Mouse (Mus musculus) urinary bladder, postnatal 25 days (tissue): ENCODE measurements around the gene Psmb2.

Experiments used
- DNase-seq: peaks from one replicate; pipeline ENCODE4 v3.0.0; 2022; ENCODE audit warnings: low spot score

Gene Psmb2

DNA sequence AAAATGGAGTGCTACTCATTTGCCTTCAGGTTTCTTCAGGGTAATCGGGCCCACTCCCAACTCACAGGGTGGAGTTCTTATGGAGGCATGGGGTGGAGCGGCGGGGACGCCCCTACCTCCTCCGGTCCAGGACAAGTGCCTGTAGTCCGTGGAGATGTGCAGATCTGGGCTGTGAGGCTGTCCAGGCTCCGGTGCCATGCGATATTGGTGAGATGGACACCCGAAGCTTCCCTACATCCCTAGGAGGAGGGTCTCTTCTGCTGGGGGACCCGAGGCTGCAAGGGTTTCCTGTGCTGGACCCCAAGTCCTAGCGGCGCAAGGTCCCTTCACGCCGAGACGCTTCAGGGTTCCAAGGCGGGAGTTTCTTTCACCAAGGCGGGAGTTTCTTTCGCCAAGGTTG is 54.7 kb downstream of the Psmb2 start:
- no peak for DNase-seq

GRCm38 (mm10) chr4:126732531-126733380 is 55.3 kb downstream of the Psmb2 start:
- no peak for DNase-seq

DNA sequence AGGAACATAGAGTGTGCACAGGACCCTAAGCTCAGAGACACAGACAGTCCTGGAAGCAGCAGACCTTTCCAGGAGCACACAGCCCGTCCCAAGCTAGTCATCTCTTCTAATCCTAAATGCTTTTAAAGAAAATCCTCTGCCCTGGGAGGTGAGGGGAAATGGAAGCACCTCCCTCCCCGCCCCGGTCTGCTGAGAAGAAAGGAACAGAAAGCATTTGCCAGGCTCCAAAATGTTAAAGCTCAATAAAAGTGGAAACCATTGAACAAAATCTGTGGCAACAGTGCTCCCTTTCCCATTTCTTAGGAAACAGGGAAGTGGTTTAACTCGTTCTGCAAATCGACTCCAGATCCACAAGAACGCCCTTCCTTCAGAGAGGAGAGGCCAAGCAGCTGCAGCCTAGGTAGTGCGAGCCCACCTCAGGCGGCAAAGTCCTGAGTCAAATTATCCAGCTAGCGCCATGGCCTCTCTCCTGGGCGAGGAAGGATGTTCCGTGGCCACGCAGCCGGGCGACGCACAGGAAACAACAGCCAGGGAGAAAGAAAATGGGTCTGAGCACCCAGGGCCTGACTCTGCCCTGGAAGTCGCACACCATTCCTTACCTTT is 56.7 kb downstream of the Psmb2 start:
- DNase-seq, result no peak

GRCm38 (mm10) chr4:126734700-126735381 is 57.4 kb downstream of the Psmb2 start:
- DNase-seq, result no peak

DNA sequence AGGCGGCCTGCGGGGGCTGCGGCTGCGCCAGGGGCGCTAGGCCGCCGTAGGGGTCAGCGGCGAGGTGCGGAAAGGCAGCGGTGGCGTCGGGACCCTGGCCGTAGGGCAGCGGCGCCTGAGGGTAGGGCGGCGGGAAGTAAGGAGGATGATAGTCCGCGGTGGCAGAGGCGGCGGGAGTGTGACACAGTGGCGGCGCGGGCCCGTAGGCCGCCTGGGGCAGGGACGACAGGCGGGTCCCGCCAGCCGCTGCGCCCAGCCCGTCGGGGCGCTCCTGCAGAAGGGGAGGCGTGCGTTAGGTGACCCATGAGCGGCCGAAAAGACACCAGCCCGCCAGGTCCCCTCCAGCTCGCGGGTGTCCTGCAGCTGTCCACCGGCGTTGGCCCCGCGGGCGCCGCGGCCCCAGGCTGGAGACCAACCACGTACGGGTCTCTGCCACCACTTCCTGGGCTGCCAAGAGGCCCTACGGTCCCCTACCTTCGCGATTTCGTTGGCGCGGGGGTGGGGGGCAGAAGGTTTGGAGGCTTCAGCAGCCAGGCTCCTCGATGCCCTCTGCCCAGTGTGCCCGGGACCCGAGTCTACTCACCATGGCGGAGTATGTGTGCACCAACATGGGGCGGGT is 58.1 kb downstream of the Psmb2 start:
- DNase-seq, result no peak

- DNase-seq, result no peak
Observed at GRCm38 (mm10) chr4:126736001-126736414, 58.6 kb downstream of the Psmb2 start, which contains the start of gene Tfap2e. Tfap2e (minus strand) TSS chr4:126736240.

DNA sequence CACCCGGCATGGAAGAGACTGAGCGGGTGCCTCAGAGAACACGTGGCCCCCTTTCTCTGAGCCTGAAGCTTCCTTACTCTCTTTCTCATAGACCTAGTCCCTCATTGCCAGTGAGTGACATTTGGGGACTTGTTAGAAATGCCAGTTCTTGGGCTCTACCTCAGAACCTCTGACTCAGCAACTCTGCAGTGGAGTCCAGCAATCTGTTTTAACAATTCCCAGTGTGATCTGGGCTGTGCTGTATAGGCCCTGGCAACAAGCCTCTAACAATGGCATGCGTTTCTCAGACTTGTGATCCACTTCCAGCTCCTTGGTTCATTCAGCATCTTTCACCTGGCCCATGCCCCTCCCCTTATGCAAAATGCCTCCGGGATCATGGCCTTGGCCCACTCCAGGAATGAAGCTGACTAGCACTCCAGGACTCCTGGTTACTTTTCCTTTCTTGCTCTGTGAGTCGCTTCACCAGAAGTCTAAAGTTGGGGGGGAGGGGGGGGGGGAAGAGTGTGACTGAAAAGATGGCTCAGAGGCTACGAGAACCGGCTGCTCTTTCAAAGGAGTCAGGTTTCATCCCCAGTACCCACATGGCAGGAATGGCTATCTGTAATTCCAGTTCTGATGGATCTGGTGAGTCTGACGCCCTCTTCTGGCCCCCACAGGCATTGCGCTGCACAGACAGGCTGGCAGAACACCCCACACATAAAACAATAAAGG is 62.7 kb downstream of the Psmb2 start:
- DNase-seq, result no peak

GRCm38 (mm10) chr4:126741448-126741847 is 64.0 kb downstream of the Psmb2 start:
- peak; percentile 69 for DNase-seq

GRCm38 (mm10) chr4:126742976-126743375 is 65.5 kb downstream of the Psmb2 start:
- DNase-seq, result no peak

DNA sequence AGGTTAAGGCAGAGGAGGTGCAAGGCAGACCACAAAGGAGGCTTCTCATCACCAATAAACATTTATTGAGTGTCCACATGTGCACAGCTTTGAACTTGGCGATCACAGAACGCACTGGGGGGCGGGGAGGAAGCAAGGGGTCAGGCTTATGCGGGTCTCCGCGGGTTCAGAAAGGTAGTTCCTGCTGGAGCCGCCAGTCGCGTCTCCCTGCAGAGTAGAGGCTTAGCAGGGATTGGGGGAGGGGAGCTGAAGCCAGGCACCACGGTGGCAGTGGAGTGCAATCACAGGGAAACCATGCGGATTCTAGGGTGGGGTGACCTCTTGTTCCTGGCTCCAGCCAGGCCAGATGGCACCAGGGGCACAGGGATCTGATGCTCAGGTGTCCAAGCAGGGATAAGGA is 66.3 kb downstream of the Psmb2 start:
- DNase-seq, result no peak

GRCm38 (mm10) chr4:126744831-126745230 is 67.4 kb downstream of the Psmb2 start:
- DNase-seq, result no peak

DNA sequence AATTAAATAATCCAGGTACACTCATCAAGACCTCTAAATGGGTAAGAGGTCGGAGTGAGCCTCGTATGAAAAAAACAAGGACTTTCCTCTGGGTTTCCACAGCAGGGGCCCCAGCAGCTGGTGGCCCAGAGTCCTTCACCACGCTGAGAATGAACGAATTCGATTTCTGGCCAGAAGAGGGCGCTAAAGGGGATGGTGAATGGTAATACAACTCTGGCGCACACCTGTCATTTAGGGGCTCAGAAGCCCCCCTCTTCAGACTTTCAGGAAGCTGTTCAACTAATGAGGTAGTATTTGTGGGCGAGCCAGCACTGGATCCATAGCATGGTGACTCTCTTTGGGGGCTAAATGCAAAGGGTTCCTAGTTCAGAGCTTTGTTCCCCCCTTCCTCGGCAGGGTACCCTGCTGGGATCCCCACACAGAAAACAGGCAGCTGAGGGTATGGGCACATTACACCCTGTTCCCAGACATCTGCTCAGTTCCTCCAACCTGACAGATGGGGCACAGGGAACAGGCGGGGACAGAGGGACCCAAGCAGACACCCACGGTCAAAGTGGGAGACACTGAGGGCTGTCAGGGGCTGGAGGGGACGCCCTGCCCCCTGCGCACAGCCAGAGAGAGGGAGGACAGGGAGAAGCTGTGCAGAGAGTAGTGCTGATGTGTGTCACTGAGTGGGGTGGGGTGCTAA is 68.2 kb downstream of the Psmb2 start:
- no peak for DNase-seq

- DNase-seq, result no peak
Observed at GRCm38 (mm10) chr4:126746194-126746840, 68.9 kb downstream of the Psmb2 start.

DNA sequence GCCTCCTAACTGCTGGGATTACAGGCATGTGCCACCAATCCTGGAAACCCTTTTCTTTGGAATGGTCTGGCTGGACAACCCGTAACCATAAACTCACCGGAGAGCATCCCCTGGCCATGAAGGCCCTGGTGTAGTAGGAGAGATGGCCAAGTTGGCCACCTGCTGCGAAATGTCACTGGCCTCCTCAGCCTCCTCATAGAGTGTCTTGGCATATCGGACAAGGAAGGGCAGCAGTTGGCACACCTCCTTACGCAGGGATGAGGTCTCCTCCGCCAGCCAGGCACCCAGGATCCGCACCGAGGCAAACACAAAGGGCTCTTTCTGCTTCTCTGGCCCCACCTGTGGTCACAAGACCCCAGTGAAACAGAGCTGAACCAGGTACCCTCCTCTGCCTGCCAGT is 71.0 kb downstream of the Psmb2 start:
- DNase-seq, result no peak

GRCm38 (mm10) chr4:126749553-126749952 is 72.1 kb downstream of the Psmb2 start:
- no peak for DNase-seq

- no peak for DNase-seq
Observed at GRCm38 (mm10) chr4:126750046-126750683, 72.7 kb downstream of the Psmb2 start.

GRCm38 (mm10) chr4:126750863-126751555 is 73.6 kb downstream of the Psmb2 start:
- DNase-seq, result no peak

- DNase-seq, result no peak
Observed at GRCm38 (mm10) chr4:126751556-126752023, 74.2 kb downstream of the Psmb2 start.

- DNase-seq, result no peak
Observed at GRCm38 (mm10) chr4:126752024-126752607, 74.7 kb downstream of the Psmb2 start.
